Mouse (Mus musculus) embryonic fibroblast, embryonic 13.5 days (primary cell): ENCODE measurements around the gene Tk1.
"Not testable (repeated sequence)": the region's sequence is repeated elsewhere in the genome, so short reads cannot be mapped to it uniquely, and the experiment has no call there.

ENCODE experiments used
- CTCF ChIP-seq: IDR thresholded peaks from 2 replicates; pipeline ENCODE4 v1.5.1; 2011; ENCODE audit warnings: mild to moderate bottlenecking, control low read depth, low read length, moderate library complexity, borderline replicate concordance; ENCODE audit not compliant: insufficient read depth
- POLR2A ChIP-seq: IDR thresholded peaks from 2 replicates; pipeline ENCODE4 v1.6.1; 2011; ENCODE audit warnings: low read depth, mild to moderate bottlenecking, control low read depth, low read length, moderate library complexity

DNA sequence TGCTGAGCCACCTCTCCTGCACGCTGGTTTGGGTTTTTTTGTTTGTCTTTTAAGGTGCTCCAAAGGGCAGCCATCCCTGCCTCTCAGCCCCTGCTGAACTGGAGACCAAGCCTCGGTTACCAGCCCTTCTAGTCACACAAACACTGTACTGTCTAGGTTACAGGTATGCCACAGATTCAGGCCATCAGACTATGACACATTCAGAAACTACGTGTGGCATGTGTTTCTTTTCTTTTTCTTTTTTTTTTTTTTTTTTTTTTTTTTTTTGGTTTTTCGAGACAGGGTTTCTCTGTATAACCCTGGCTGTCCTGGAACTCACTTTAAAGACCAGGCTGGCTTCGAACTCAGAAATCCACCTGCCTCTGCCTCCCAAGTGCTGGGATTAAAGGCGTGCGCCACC is 37.4 kb downstream of the Tk1 start:
- not testable (repeated sequence) for TF ChIP-seq POLR2A, CTCF
